Mouse (Mus musculus) megakaryocyte, embryonic 14.5 days (primary cell): ENCODE measurements around the gene Lrrc10. TPM values are rescaled to one million over a fixed set of nuclear protein-coding genes. Genes with fewer than 3 reads are reported as not detected.
A peak's percentile ranks its signal among the peaks of the same experiment; 100 is the strongest.

Experiments used
- H3K27me3 ChIP-seq: replicated peaks from 2 replicates; pipeline ENCODE3; 2012; ENCODE audit warnings: inconsistent platforms
- H3K36me3 ChIP-seq: replicated peaks from 2 replicates; pipeline ENCODE3; 2012; ENCODE audit warnings: low read length, inconsistent platforms, mixed read lengths
- H3K4me1 ChIP-seq: 2 replicates; pipeline ENCODE4 v1.6.1; 2012; ENCODE audit warnings: inconsistent platforms
- H3K4me3 ChIP-seq: replicated peaks from 2 replicates; pipeline ENCODE3; 2012; ENCODE audit warnings: moderate library complexity, mild to moderate bottlenecking, inconsistent platforms
- H3K9me3 ChIP-seq: 2 replicates; pipeline ENCODE4 v1.6.1; 2012; ENCODE audit warnings: inconsistent platforms
- FLI1 ChIP-seq: IDR thresholded peaks from 2 replicates; pipeline ENCODE4 v1.6.1; 2012; ENCODE audit warnings: low read length, inconsistent platforms, mixed read lengths
- GATA1 ChIP-seq: IDR thresholded peaks from 3 replicates; pipeline ENCODE4 v1.6.1; 2012; ENCODE audit warnings: mixed read lengths, low read length, inconsistent platforms, borderline replicate concordance
- polyA plus RNA-seq: library from polyadenylated mRNA; stranded (reverse); fragments of >175 nt; gene quantifications from 2 replicates; pipeline ENCODE4 v1.2.3, GENCODE M21; 2012; ENCODE audit warnings: low replicate concordance; ENCODE audit not compliant: insufficient read depth

Lrrc10 gene
- polyA plus RNA-seq, 1 experiment, result not detected

DNA sequence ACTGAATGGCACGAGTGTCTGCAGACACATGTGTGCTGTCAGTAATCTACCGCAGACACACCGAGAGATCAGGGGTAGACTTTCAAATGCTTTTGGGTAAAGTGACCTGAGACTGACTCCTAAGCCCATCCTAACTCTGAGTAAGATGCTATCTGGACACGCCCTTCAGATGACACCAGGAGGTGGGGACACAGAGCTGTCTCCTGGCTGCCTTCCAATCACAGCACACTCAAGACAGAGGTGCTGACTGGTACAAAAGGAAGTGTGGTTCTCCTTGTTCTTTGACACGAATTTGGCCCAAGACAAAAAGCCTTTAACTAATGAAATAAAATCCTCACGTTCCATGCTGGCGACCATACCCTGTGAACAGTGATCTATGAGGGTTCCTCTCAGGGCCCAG, 28.0 kb downstream of the Lrrc10 start:
- no peak overlapping the region for H3K4me3 ChIP-seq
- peaks cover 48% of the 10 kb centered on the region for H3K4me1 ChIP-seq
- TF ChIP-seq FLI1, result no peak
- TF ChIP-seq GATA1, result no peak
- H3K9me3 ChIP-seq, result no peaks in the 10 kb centered on the region
- H3K27me3 ChIP-seq, result no peaks in the 10 kb centered on the region
- H3K36me3 ChIP-seq, result peaks cover 86% of the 10 kb centered on the region

DNA sequence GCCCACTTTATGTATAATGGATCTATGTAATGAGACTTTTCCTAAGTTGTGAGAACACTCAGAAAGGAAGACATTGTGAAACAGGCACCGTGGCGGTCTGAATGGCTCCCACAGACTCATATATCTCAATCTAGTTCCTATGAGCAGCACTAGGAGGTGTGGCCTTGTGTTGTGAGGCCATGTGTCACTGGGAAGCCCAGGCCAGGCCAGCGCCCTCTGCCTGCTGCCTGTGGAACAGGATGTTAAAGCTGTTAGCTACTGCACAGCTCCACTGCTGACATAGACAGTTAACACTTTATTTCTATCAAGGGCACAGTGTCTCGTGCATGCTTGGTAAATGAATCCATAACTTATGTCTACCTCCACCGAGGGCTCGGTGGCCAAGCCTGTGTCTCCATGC, 33.1 kb downstream of the Lrrc10 start:
- peaks cover 57% of the 10 kb centered on the region for H3K4me1 ChIP-seq
- H3K9me3 ChIP-seq, result no peaks in the 10 kb centered on the region
- H3K4me3 ChIP-seq, result no peak overlapping the region
- H3K36me3 ChIP-seq, result peaks cover 84% of the 10 kb centered on the region
- TF ChIP-seq GATA1 (no peak), FLI1 (no peak)
- no peaks in the 10 kb centered on the region for H3K27me3 ChIP-seq

DNA sequence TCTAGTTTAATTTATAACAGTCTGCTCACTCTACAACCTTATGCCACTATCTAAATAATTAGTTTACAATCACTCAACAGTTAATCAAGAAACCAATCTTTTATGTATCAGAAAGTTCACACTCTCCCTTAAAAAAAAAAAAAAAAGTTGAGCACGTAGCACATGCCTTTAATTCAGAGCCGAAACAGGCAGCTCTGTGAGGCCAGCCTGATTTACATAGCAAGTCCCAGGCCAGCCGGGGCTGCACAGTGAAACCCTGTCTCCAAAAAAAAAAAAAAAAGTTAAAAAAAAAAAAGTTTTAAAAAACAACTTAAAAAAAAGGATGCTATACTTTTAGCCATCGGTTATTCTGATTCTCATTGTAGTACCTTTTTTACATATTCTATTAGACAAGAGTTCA, 36.2 kb downstream of the Lrrc10 start:
- TF ChIP-seq FLI1 (no peak), GATA1 (no peak)
- no peak overlapping the region for H3K4me3 ChIP-seq
- H3K4me1 ChIP-seq, result peaks cover 64% of the 10 kb centered on the region
- no peaks in the 10 kb centered on the region for H3K27me3 ChIP-seq
- no peaks in the 10 kb centered on the region for H3K9me3 ChIP-seq
- peaks cover 85% of the 10 kb centered on the region for H3K36me3 ChIP-seq

DNA sequence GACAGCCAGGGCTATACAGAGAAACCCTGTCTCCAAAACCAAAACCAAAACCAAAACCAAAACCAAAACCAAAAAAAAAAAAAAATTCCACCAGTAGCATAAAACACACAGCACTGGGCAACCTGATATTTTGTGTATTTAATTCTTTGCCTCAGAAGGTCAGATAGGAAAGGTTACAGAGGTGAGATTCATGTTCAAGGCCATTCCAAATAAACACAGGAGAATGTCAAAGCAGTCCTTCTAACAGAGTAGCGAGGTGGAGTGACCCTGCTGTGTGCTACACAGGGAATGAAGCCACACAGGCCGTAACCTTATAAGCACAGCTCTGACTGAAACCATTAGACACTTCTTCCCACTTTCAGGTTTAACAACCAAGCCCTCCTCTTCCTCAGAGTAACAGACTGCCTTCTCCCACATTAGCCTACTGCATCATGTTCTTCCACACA, 36.8 kb downstream of the Lrrc10 start:
- Histone ChIP-seq H3K27me3 (no peaks in the 10 kb centered on the region), H3K36me3 (peaks cover 83% of the 10 kb centered on the region), H3K4me3 (peak overlapping the region; percentile 87), H3K9me3 (no peaks in the 10 kb centered on the region), H3K4me1 (peaks cover 58% of the 10 kb centered on the region)
- no peak for TF ChIP-seq FLI1
- no peak for TF ChIP-seq GATA1

DNA sequence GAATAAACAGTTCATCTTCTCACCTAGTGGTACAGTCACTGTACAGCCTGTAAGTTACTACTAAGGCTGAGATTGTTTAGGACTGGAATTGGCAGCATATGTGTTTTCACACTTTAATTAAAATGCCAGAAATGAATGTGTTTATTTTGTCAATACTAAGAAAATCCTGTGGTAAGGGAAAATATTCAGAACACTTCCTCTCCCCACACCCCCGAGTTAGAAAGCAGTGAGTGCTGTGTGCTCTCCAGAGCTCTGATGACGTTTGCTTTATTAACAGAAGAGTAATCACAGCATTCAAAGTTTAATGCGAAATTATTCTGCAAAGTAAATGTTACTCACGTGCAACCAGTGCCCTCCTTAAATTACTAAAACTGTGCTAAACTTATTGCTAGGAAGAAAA, 44.5 kb downstream of the Lrrc10 start:
- Histone ChIP-seq H3K9me3 (no peaks in the 10 kb centered on the region), H3K36me3 (peaks cover 81% of the 10 kb centered on the region), H3K27me3 (no peaks in the 10 kb centered on the region), H3K4me3 (no peak overlapping the region), H3K4me1 (peaks cover 44% of the 10 kb centered on the region)
- TF ChIP-seq FLI1 (no peak), GATA1 (no peak)

- Histone ChIP-seq H3K36me3 (peaks cover 76% of the 10 kb centered on the region), H3K4me1 (peaks cover 80% of the 10 kb centered on the region), H3K9me3 (no peaks in the 10 kb centered on the region), H3K27me3 (no peaks in the 10 kb centered on the region), H3K4me3 (peak overlapping the region; percentile 79)
- no peak for TF ChIP-seq GATA1
- TF ChIP-seq FLI1, result no peak
Measured at GRCm38 (mm10) chr10:117094504-117095329, 49.6 kb downstream of the Lrrc10 start.

DNA sequence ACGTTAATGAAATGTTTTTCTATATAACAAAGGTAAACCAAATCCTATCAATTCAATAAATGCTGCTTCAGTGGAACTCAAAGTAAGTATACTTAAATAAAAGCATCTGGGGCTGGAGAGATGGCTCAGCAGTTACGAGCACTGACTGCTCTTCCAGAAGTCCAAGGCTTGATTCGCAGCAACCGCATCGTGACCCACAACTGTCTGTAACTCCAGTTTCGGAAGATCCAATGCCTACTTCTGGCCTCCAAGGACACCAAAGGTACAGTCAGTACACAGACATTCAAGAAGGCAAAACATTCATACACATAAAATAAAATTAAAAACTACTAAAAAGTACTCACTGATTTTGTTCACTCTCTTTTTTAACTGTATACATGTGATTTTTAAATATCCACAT, 51.0 kb downstream of the Lrrc10 start:
- Histone ChIP-seq H3K36me3 (peaks cover 76% of the 10 kb centered on the region), H3K27me3 (no peaks in the 10 kb centered on the region), H3K4me3 (no peak overlapping the region), H3K4me1 (peaks cover 81% of the 10 kb centered on the region), H3K9me3 (no peaks in the 10 kb centered on the region)
- TF ChIP-seq GATA1, result no peak
- no peak for TF ChIP-seq FLI1

Other genes with a start within 250 kb of the Lrrc10 start
- not detected in 2 replicates for gene Myrfl, start 148.4 kb upstream of the Lrrc10 start, polyA plus RNA-seq
- gene Rab3ip, start 94.6 kb upstream of the Lrrc10 start, polyA plus RNA-seq, result 4.8 TPM in 1 of 2 replicates, not detected in the other
- not detected in 2 replicates for gene Gm10271, start 72.7 kb upstream of the Lrrc10 start, polyA plus RNA-seq
- not detected in 2 replicates for gene Best3, start 59.0 kb upstream of the Lrrc10 start, polyA plus RNA-seq
- gene Cct2, start 18.5 kb downstream of the Lrrc10 start, polyA plus RNA-seq, result 3.6 and 19.1 TPM in 2 replicates
- gene Frs2, start 103.2 kb downstream of the Lrrc10 start, polyA plus RNA-seq, result 0.75 and 1.5 TPM in 2 replicates
- 92.2 and 109 TPM in 2 replicates for gene Yeats4, start 179.2 kb downstream of the Lrrc10 start, polyA plus RNA-seq
- not detected in 2 replicates for gene 9530003J23Rik, start 193.4 kb downstream of the Lrrc10 start, polyA plus RNA-seq
- 5.8 and 101 TPM in 2 replicates for gene Lyz2, start 237.0 kb downstream of the Lrrc10 start, polyA plus RNA-seq
- not detected in 2 replicates for gene Lyz1, start 247.5 kb downstream of the Lrrc10 start, polyA plus RNA-seq